Mouse (Mus musculus) liver, embryonic 14.5 days (tissue): ENCODE data around the gene Pum1. TPM values are rescaled to one million over a fixed set of nuclear protein-coding genes. Genes with fewer than 3 reads are reported as not detected.

Experiments used
- ATAC-seq: fragments of 200-750 bp; cut with Nextera tagmentation; 2 replicates; pipeline ENCODE4 v1.8.0; 2017; ENCODE audit warnings: moderate number of reproducible peaks, mild to moderate bottlenecking, moderate library complexity; ENCODE audit not compliant: insufficient read depth
- DNase-seq, 3 experiments: peaks; one replicate each; pipeline ENCODE4 v3.0.0-alpha.2; 2012 to 2013; ENCODE audit warnings: low read depth in 3 of 3, low spot score in 3 of 3
- H3K27ac ChIP-seq: fragments of 300-500 bp; sonication (generic); 2 replicates; pipeline ENCODE4 v1.5.1; 2014; ENCODE audit warnings: moderate library complexity, mild to moderate bottlenecking, control low read depth, inconsistent platforms
- H3K27me3 ChIP-seq: fragments of 300-500 bp; sonication (generic); 2 replicates; pipeline ENCODE4 v1.6.1; 2014; ENCODE audit warnings: mild to moderate bottlenecking, low read length, moderate library complexity; ENCODE audit not compliant: control insufficient read depth, insufficient read depth
- H3K36me3 ChIP-seq: fragments of 300-500 bp; sonication (generic); replicated peaks from 2 replicates; pipeline ENCODE4 v1.6.1; 2014; ENCODE audit warnings: low read depth; ENCODE audit not compliant: control insufficient read depth, insufficient read depth
- H3K4me1 ChIP-seq, 2 experiments: fragments of 200-500 bp in 1 of 2; fragments of 300-500 bp in 1 of 2; sonication (generic) in 1 of 2; replicated peaks; 2 replicates each; pipeline ENCODE4 v1.6.1; 2012 to 2014; ENCODE audit warnings: antibody characterized with exemption in 1 of 2, inconsistent platforms in 1 of 2, low read length in 1 of 2; ENCODE audit not compliant: control insufficient read depth in 2 of 2, insufficient read depth in 2 of 2
- H3K4me2 ChIP-seq: fragments of 300-500 bp; sonication (generic); 2 replicates; pipeline ENCODE4 v1.6.1; 2014; ENCODE audit warnings: low read depth, mild to moderate bottlenecking, control low read depth, moderate library complexity
- H3K4me3 ChIP-seq, 2 experiments: fragments of 200-500 bp in 1 of 2; fragments of 300-500 bp in 1 of 2; sonication (generic) in 1 of 2; 2 replicates each; pipeline ENCODE4 v1.5.1; 2012 to 2014; ENCODE audit warnings: low read depth in 2 of 2, low read length in 2 of 2, mild to moderate bottlenecking in 2 of 2, control low read depth in 1 of 2, inconsistent platforms in 1 of 2, moderate library complexity in 1 of 2; ENCODE audit not compliant: insufficient read depth in 1 of 2
- H3K9ac ChIP-seq: fragments of 300-500 bp; sonication (generic); replicated peaks from 2 replicates; pipeline ENCODE4 v1.6.1; 2014; ENCODE audit warnings: mild to moderate bottlenecking, control low read depth, moderate library complexity
- H3K9me3 ChIP-seq: fragments of 300-500 bp; sonication (generic); 2 replicates; pipeline ENCODE4 v1.6.1; 2016; ENCODE audit warnings: low read length, mixed read lengths; ENCODE audit not compliant: control insufficient read depth
- CTCF ChIP-seq: IDR thresholded peaks from 2 replicates; pipeline ENCODE4 v1.5.1; 2016; ENCODE audit warnings: antibody characterized with exemption, low read depth, control low read depth
- EP300 ChIP-seq: IDR thresholded peaks from 2 replicates; pipeline ENCODE4 v1.6.1; 2016; ENCODE audit warnings: antibody characterized with exemption, low read depth
- WGBS: fragments of 180-500 bp; shearing (Covaris S2); extraction: QIAGEN DNeasy Blood & Tissue Kit; methylation state at CpG from one replicate; pipeline ENCODE4 v1.1.7; 2014; ENCODE audit not compliant: insufficient replicate concordance; 5-methylcytosine and 5-hydroxymethylcytosine counted together
- polyA plus RNA-seq, 2 experiments: library from polyadenylated mRNA; depleted of rRNA in 1 of 2; stranded (reverse) in 1 of 2; unstranded in 1 of 2; fragments of >200 nt; fragmentation: Nextera tagmentation in 1 of 2; extraction: Ambion mirVana in 1 of 2; gene quantifications; 2 replicates each; pipeline versions ENCODE4 v1.2.1 to v1.2.3; 2012 to 2014

Pum1 gene
- polyA plus RNA-seq, 2 experiments: 17.9 to 23.1 TPM

- Histone ChIP-seq H3K4me1 (no peaks in the 10 kb centered on the region; a peak in 1 of 4 replicates), H3K4me3 (no peak overlapping the region), H3K9ac (no peak overlapping the region), H3K4me2 (no peak overlapping the region), H3K27ac (no peak overlapping the region), H3K36me3 (no peaks in the 10 kb centered on the region), H3K27me3 (peaks cover 16% of the 10 kb centered on the region), H3K9me3 (no peaks in the 10 kb centered on the region)
- 31% methylated on average over 15 of the region's 15 CpGs for WGBS
- DNase-seq: no peak
- ATAC-seq: no peak
- TF ChIP-seq CTCF (no peak), EP300 (no peak)
Observed at GRCm38 (mm10) chr4:130797201-130798051, 134.3 kb downstream of the Pum1 start.

GRCm38 (mm10) chr4:130798416-130798815 lies 135.3 kb downstream of the Pum1 start:
- Histone ChIP-seq H3K4me2 (no peak overlapping the region), H3K27me3 (peaks cover 6% of the 10 kb centered on the region), H3K9me3 (no peaks in the 10 kb centered on the region), H3K9ac (no peak overlapping the region), H3K4me1 (no peaks in the 10 kb centered on the region; a peak in 1 of 4 replicates), H3K27ac (no peak overlapping the region), H3K36me3 (no peaks in the 10 kb centered on the region), H3K4me3 (no peak overlapping the region)
- WGBS: 65% methylated on average over 1 of the region's 1 CpGs
- TF ChIP-seq EP300 (no peak), CTCF (no peak)
- DNase-seq: no peak
- ATAC-seq: no peak

- no peaks in the 10 kb centered on the region; a peak in 1 of 4 replicates for H3K4me1 ChIP-seq
- H3K27me3 ChIP-seq: peaks cover 5% of the 10 kb centered on the region; the same call in 1 of the 2 replicates
- H3K9ac ChIP-seq: no peak overlapping the region
- no peaks in the 10 kb centered on the region for H3K36me3 ChIP-seq
- H3K4me2 ChIP-seq: no peak overlapping the region
- ATAC-seq (no peak), DNase-seq (no peak)
- no peak overlapping the region for H3K4me3 ChIP-seq
- WGBS: 46% methylated on average over 4 of the region's 4 CpGs
- TF ChIP-seq CTCF (no peak), EP300 (no peak)
- no peak overlapping the region for H3K27ac ChIP-seq
- no peaks in the 10 kb centered on the region for H3K9me3 ChIP-seq
Observed at GRCm38 (mm10) chr4:130799118-130799517, 136.0 kb downstream of the Pum1 start.

DNA sequence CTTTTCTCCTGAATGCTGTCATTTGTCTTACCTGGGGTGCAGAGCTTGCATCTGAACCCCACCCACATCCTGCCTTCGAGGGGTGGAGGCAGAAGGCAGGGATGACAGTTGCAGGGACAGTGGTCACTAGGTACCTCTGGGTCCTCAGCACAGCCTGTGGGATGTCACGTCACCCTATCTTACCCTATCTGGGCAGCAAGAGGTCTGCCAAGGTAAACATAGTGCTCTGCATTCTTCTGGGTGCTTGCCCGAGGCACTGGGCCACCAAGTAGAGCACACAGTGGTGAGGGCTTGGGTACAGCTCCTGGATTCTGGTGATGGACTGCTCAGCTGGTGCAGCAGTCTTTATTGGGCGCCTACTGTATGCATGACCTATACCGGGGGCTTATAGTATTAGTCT lies 136.5 kb downstream of the Pum1 start:
- TF ChIP-seq EP300 (no peak), CTCF (no peak)
- Histone ChIP-seq H3K36me3 (no peaks in the 10 kb centered on the region), H3K9me3 (no peaks in the 10 kb centered on the region), H3K27me3 (no peaks in the 10 kb centered on the region), H3K4me2 (no peak overlapping the region), H3K4me1 (no peaks in the 10 kb centered on the region; a peak in 1 of 4 replicates), H3K27ac (no peak overlapping the region), H3K9ac (no peak overlapping the region), H3K4me3 (no peak overlapping the region)
- DNase-seq (no peak), ATAC-seq (no peak)
- WGBS: 45% methylated on average over 5 of the region's 5 CpGs

- no peak for DNase-seq
- H3K4me3 ChIP-seq: no peak overlapping the region
Observed at GRCm38 (mm10) chr4:130800147-130800546, 137.0 kb downstream of the Pum1 start.

More at GRCm38 (mm10) chr4:130800147-130800546, 137.0 kb downstream of the Pum1 start:
- TF ChIP-seq EP300 (no peak), CTCF (no peak)
- Histone ChIP-seq H3K9ac (no peak overlapping the region), H3K4me1 (no peaks in the 10 kb centered on the region; a peak in 1 of 4 replicates), H3K4me2 (no peak overlapping the region), H3K36me3 (no peaks in the 10 kb centered on the region), H3K27me3 (no peaks in the 10 kb centered on the region), H3K27ac (no peak overlapping the region), H3K9me3 (no peaks in the 10 kb centered on the region)
- 52% methylated on average over 6 of the region's 6 CpGs for WGBS
- ATAC-seq: no peak; the same call in 1 of the 2 replicates
